Mouse (Mus musculus) kidney, adult 2 months (tissue): Measurements from ENCODE around the gene Cyp2c65. TPM values are rescaled to one million over a fixed set of nuclear protein-coding genes. Genes with fewer than 3 reads are reported as not detected.
A peak's percentile ranks its signal among the peaks of the same experiment; 100 is the strongest.
"Not testable (repeated sequence)": the region's sequence is repeated elsewhere in the genome, so short reads cannot be mapped to it uniquely, and the experiment has no call there.

Source experiments
- DNase-seq: peaks from one replicate; pipeline ENCODE4 v3.0.0; 2021
- H3K27ac ChIP-seq: fragments of 200-500 bp; 2 replicates; pipeline ENCODE4 v1.5.1; 2012; ENCODE audit warnings: low read depth, low read length, control low read depth, inconsistent platforms; ENCODE audit not compliant: insufficient read depth
- H3K27me3 ChIP-seq: fragments of 200-500 bp; replicated peaks from 2 replicates; pipeline ENCODE4 v1.6.1; 2012; ENCODE audit warnings: mild to moderate bottlenecking, moderate library complexity, low read length, inconsistent platforms; ENCODE audit not compliant: control insufficient read depth, insufficient read depth
- H3K36me3 ChIP-seq: fragments of 200-500 bp; 2 replicates; pipeline ENCODE4 v1.6.1; 2012; ENCODE audit warnings: mild to moderate bottlenecking, moderate library complexity, low read length, inconsistent platforms; ENCODE audit not compliant: control insufficient read depth, insufficient read depth
- H3K4me1 ChIP-seq: fragments of 200-500 bp; 2 replicates; pipeline ENCODE4 v1.6.1; 2011; ENCODE audit warnings: low read length; ENCODE audit not compliant: control insufficient read depth, insufficient read depth
- H3K4me3 ChIP-seq: fragments of 200-500 bp; 2 replicates; pipeline ENCODE4 v1.5.1; 2011; ENCODE audit warnings: mild to moderate bottlenecking, low read depth, low read length, control low read depth; ENCODE audit not compliant: insufficient read depth
- CTCF ChIP-seq: fragments of 200-500 bp; conservative IDR thresholded peaks from 2 replicates; pipeline ENCODE4 v1.5.1; 2011; ENCODE audit warnings: low read depth, mild to moderate bottlenecking, control low read depth, low read length, moderate library complexity, mixed read lengths; ENCODE audit not compliant: insufficient read depth, insufficient read length
- POLR2A ChIP-seq: fragments of 200-500 bp; IDR thresholded peaks from one replicate; pipeline ENCODE4 v1.6.1; 2011; ENCODE audit warnings: low read depth, low read length, control low read depth
- WGBS: fragments of 180-500 bp; shearing (Covaris S2); methylation state at CpG from one replicate; pipeline ENCODE4 v1.1.7; 2018; 5-methylcytosine and 5-hydroxymethylcytosine counted together
- polyA plus RNA-seq: library from polyadenylated mRNA; depleted of rRNA; stranded (reverse); fragments of >200 nt; gene quantifications from 2 replicates; pipeline ENCODE4 v1.2.3, GENCODE M21; 2012; rRNA removed

Cyp2c65 gene
- not detected in 2 replicates for polyA plus RNA-seq

- H3K36me3 ChIP-seq: no peaks in the 10 kb centered on the region
- H3K27me3 ChIP-seq: no peaks in the 10 kb centered on the region
- WGBS: 57% methylated on average over 2 of the region's 2 CpGs
- H3K4me1 ChIP-seq: no peaks in the 10 kb centered on the region
- no peak for DNase-seq
- TF ChIP-seq POLR2A: no peak
- TF ChIP-seq CTCF: no peak
- H3K4me3 ChIP-seq: no peak within 1 kb of the TSS
- no peak within 1 kb of the TSS for H3K27ac ChIP-seq
Measured at GRCm38 (mm10) chr19:39060719-39061118, at the start of gene Cyp2c65. Gene Cyp2c65 (plus strand): TSS chr19:39061015.

- 93% methylated on average over 1 of the region's 1 CpGs for WGBS
- H3K4me3 ChIP-seq: no peak overlapping the region
- DNase-seq: no peak
- H3K27me3 ChIP-seq: no peaks in the 10 kb centered on the region
- H3K36me3 ChIP-seq: no peaks in the 10 kb centered on the region
- no peak overlapping the region for H3K27ac ChIP-seq
- H3K4me1 ChIP-seq: no peaks in the 10 kb centered on the region
- TF ChIP-seq CTCF (no peak), POLR2A (no peak)
Measured at GRCm38 (mm10) chr19:39057928-39058327, 2.9 kb upstream of the Cyp2c65 start.

- not testable (repeated sequence) for H3K27me3 ChIP-seq, H3K27ac ChIP-seq, H3K4me3 ChIP-seq, H3K36me3 ChIP-seq, H3K4me1 ChIP-seq
- 68% methylated on average over 2 of the region's 2 CpGs for WGBS
- DNase-seq: peak; percentile 4
Measured at GRCm38 (mm10) chr19:39098779-39099178, 38.0 kb downstream of the Cyp2c65 start.

- Histone ChIP-seq H3K4me3 (no peak within 1 kb of the TSS), H3K27ac (no peak within 1 kb of the TSS), H3K4me1 (no peaks in the 10 kb centered on the region), H3K27me3 (no peaks in the 10 kb centered on the region), H3K36me3 (no peaks in the 10 kb centered on the region)
- WGBS: 76% methylated on average over 1 of the region's 1 CpGs
- TF ChIP-seq CTCF (no peak), POLR2A (no peak)
- no peak for DNase-seq
Measured at GRCm38 (mm10) chr19:39113644-39114043, 52.8 kb downstream of the Cyp2c65 start, which contains the start of gene Cyp2c66. Gene Cyp2c66 (plus strand): TSS chr19:39113898.

Other genes starting within 250 kb of the Cyp2c65 start
- gene Noc3l, start 241.8 kb upstream of the Cyp2c65 start, polyA plus RNA-seq: 2.5 and 3.2 TPM in 2 replicates
- gene Tbc1d12, start 224.4 kb upstream of the Cyp2c65 start, polyA plus RNA-seq: 2.6 and 3.2 TPM in 2 replicates
- gene Hells, start 130.1 kb upstream of the Cyp2c65 start, polyA plus RNA-seq: 0.12 and 0.34 TPM in 2 replicates
- gene Cyp2c55, start 54.0 kb upstream of the Cyp2c65 start, polyA plus RNA-seq: 0.09 TPM in 1 of 2 replicates, not detected in the other
- gene Cyp2c66, start 52.9 kb downstream of the Cyp2c65 start, polyA plus RNA-seq: not detected in 2 replicates
- 0.08 TPM in 1 of 2 replicates, not detected in the other for gene Cyp2c29, start 208.4 kb downstream of the Cyp2c65 start, polyA plus RNA-seq